Comparison of ENCODE assay signal across 8 mouse cellular contexts in the genomic region with DNA sequence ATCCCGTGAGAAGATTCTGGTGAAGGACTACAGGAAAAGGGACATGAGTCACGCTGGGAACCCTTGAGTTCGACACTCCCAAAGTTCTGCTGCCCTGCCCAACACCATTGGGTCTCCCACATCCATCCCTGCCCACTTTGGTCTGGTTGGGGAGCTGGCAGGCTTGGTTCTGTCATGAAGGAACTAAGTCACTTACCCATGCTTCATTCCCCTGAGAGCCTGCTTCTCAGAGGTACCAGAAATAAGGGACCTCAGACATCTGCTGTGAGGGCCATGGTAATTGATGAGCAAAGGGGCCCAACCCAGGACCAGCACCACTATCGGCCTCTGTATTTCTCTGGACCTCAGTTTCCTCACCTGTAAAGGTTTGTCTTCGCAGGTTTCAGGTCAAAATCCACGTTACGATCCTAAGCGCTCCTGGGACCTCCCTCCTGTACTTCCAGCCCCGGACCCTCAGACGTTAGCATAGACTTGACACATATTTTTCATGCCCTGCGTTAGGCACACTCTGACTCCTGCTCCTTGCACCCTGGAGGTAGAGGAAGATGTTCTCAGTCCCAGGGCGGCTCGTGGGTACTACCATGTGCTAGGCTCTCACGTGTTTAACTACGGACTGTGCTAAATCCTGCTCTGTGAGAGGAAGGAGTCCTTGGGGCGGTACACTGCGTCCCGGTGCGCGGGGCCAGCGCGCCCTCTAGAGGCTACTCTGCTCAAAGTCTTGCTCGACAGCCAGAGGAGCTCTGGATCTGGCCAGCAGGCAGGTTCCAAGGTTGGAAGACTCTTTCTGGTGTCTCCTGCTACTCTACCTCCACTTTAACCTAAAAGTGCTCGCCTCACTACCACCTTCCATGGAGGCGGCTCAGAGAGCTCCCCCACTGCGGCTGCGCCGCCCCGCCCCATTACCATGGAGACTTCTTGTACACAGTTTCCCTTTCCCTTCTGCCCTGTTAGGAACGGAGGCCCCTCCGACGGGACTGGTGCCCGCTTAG. TPM values are rescaled to one million over a fixed set of nuclear protein-coding genes. Genes with fewer than 3 reads are reported as not detected.
DNase-seq lines count a peak whose midpoint lies in the region; ATAC-seq and TF ChIP-seq lines count a peak whose summit lies in the region.

A gene (plus strand): TSS at position 91 of the 989 bp plus-strand sequence.

- DNase-seq in ES-CJ7 (ENCODE audit: low read depth, low spot score), result peak; percentile 91
- peak; percentile 90 for DNase-seq in forebrain, embryonic 14.5 days (ENCODE audit: low spot score)
- DNase-seq in heart, postnatal 14 days, result peak; percentile 87 to 92
- peak; percentile 73 for DNase-seq in large intestine, adult 2 months (ENCODE audit: low read depth, low spot score)
- peak; percentile 90 for DNase-seq in stomach, postnatal 0 days (ENCODE audit: low spot score)

- peak; percentile 89 for ATAC-seq in cerebellum, adult (ENCODE audit: insufficient number of reproducible peaks, low FRiP score, low TSS enrichment)
- ATAC-seq in forebrain, embryonic 14.5 days, result peak; percentile 94
- peak; percentile 89 for ATAC-seq in liver, embryonic 16.5 days (ENCODE audit: low read depth)
- peak; percentile 87 for ATAC-seq in neural tube, embryonic 12.5 days (ENCODE audit: low FRiP score, low read depth)
- ATAC-seq in stomach, postnatal 0 days (ENCODE audit: low FRiP score, low TSS enrichment), result peak; percentile 93

- H3K27ac ChIP-seq in forebrain, embryonic 14.5 days (ENCODE audit: low read depth, low read length), result no peak within 1 kb of the TSS
- peak within 1 kb of the TSS; percentile 65 for H3K27ac ChIP-seq in liver, embryonic 16.5 days (ENCODE audit: low read length)
- no peak within 1 kb of the TSS for H3K27ac ChIP-seq in neural tube, embryonic 12.5 days
- 0 out of 2 replicates have a peak within 1 kb of the TSS, but pooled peaks have one; percentile 13 for H3K27ac ChIP-seq in stomach, postnatal 0 days (replicated peaks)

- no peaks in the 10 kb centered on the region for H3K27me3 ChIP-seq in forebrain, embryonic 14.5 days (replicated peaks; ENCODE audit: control insufficient read depth, insufficient read depth, low read length)
- H3K27me3 ChIP-seq in liver, embryonic 16.5 days (ENCODE audit: control insufficient read depth, insufficient read depth, low read depth, low read length), result no peaks in the 10 kb centered on the region
- H3K27me3 ChIP-seq in neural tube, embryonic 12.5 days (replicated peaks), result no peaks in the 10 kb centered on the region
- H3K27me3 ChIP-seq in stomach, postnatal 0 days (ENCODE audit: control insufficient read depth, insufficient read depth, low read length), result no peaks in the 10 kb centered on the region

- TF ChIP-seq EP300 in stomach, postnatal 0 days (optimal IDR thresholded peaks at IDR 0.05), result no peak

- H3K4me2 ChIP-seq in forebrain, embryonic 14.5 days (ENCODE audit: low read length), result peak within 1 kb of the TSS; percentile 47
- H3K4me2 ChIP-seq in liver, embryonic 16.5 days (ENCODE audit: low read depth, low read length), result peak within 1 kb of the TSS; percentile 68
- H3K4me2 ChIP-seq in neural tube, embryonic 12.5 days (replicated peaks), result peak within 1 kb of the TSS; percentile 53
- peak within 1 kb of the TSS; percentile 65 for H3K4me2 ChIP-seq in stomach, postnatal 0 days (replicated peaks; ENCODE audit: low read depth)

- WGBS in forebrain, embryonic 14.5 days, result 16% methylated on average over 33 of the region's 33 CpGs
- WGBS in large intestine, adult 2 months, result 10% methylated on average over 33 of the region's 33 CpGs
- WGBS in liver, embryonic 16.5 days (ENCODE audit: insufficient replicate concordance), result 10% methylated on average over 33 of the region's 33 CpGs
- WGBS in neural tube, embryonic 12.5 days, result 18% methylated on average over 33 of the region's 33 CpGs
- 12% methylated on average over 33 of the region's 33 CpGs for WGBS in stomach, postnatal 0 days

- H3K4me1 ChIP-seq in forebrain, embryonic 14.5 days (ENCODE audit: control insufficient read depth, insufficient read depth, low read length), result 0 out of 2 replicates have a peak, but pooled peaks cover 3% of the 10 kb centered on the region
- peaks cover 15% of the 10 kb centered on the region for H3K4me1 ChIP-seq in liver, embryonic 16.5 days (ENCODE audit: control insufficient read depth, low read depth, low read length)
- peaks cover 7% of the 10 kb centered on the region for H3K4me1 ChIP-seq in neural tube, embryonic 12.5 days
- H3K4me1 ChIP-seq in stomach, postnatal 0 days (replicated peaks; ENCODE audit: control insufficient read depth, insufficient read depth), result no peaks in the 10 kb centered on the region; the same call in 1 of the 2 replicates

- peak within 1 kb of the TSS; percentile 45 for H3K9ac ChIP-seq in forebrain, embryonic 14.5 days (ENCODE audit: low read length)
- H3K9ac ChIP-seq in liver, embryonic 16.5 days (ENCODE audit: low read depth, low read length), result peak within 1 kb of the TSS; percentile 52
- H3K9ac ChIP-seq in neural tube, embryonic 12.5 days, result peak within 1 kb of the TSS; percentile 36
- peak within 1 kb of the TSS; percentile 59 for H3K9ac ChIP-seq in stomach, postnatal 0 days (ENCODE audit: low read length)

- peak within 1 kb of the TSS; percentile 15 for H3K4me3 ChIP-seq in forebrain, embryonic 14.5 days (ENCODE audit: low read depth, low read length)
- peak within 1 kb of the TSS; percentile 58 for H3K4me3 ChIP-seq in liver, embryonic 16.5 days (ENCODE audit: low read depth, low read length)
- peak within 1 kb of the TSS; percentile 31 for H3K4me3 ChIP-seq in neural tube, embryonic 12.5 days
- H3K4me3 ChIP-seq in stomach, postnatal 0 days (ENCODE audit: low read depth, low read length), result peak within 1 kb of the TSS; percentile 43

- intact Hi-C loops in heart, postnatal 14 days (cut with DNase I), result loop anchor here (1.0 to 5.0 kb wide), 2 partner anchors 70 to 200 kb away; a partner anchor contains a TSS

- TF ChIP-seq CTCF in stomach, postnatal 0 days (IDR thresholded peaks at IDR 0.05; ENCODE audit: low read depth), result peak; percentile 98

- no peaks in the 10 kb centered on the region for H3K9me3 ChIP-seq in forebrain, embryonic 14.5 days (replicated peaks; ENCODE audit: control insufficient read depth, low read length)
- no peaks in the 10 kb centered on the region for H3K9me3 ChIP-seq in liver, embryonic 16.5 days (replicated peaks; ENCODE audit: control insufficient read depth, low read length)
- no peaks in the 10 kb centered on the region for H3K9me3 ChIP-seq in neural tube, embryonic 12.5 days
- H3K9me3 ChIP-seq in stomach, postnatal 0 days (ENCODE audit: control insufficient read depth, low read length), result no peaks in the 10 kb centered on the region

- peaks cover 34% of the 10 kb centered on the region for H3K36me3 ChIP-seq in forebrain, embryonic 14.5 days (ENCODE audit: control insufficient read depth, insufficient read depth, low read length)
- H3K36me3 ChIP-seq in liver, embryonic 16.5 days (ENCODE audit: control insufficient read depth, insufficient read depth), result peaks cover 20% of the 10 kb centered on the region
- peaks cover 30% of the 10 kb centered on the region for H3K36me3 ChIP-seq in neural tube, embryonic 12.5 days
- H3K36me3 ChIP-seq in stomach, postnatal 0 days (ENCODE audit: control insufficient read depth, insufficient read depth, low read length), result peaks cover 7% of the 10 kb centered on the region; the same call in 1 of the 2 replicates

RNA-seq across cellular contexts. Expression of the gene that starts here (rescaled TPM):
- 1.4 and 1.8 TPM in 2 replicates for polyA plus RNA-seq in forebrain, embryonic 14.5 days (2014; fragmentation: Nextera tagmentation; extraction: Ambion mirVana)
- under 1 TPM; 0.19 to 0.34 TPM for total RNA-seq in heart, postnatal 14 days (2021)
- polyA plus RNA-seq in large intestine, adult 2 months (2012; rRNA removed), result 0.47 and 0.55 TPM in 2 replicates
- 0.70 and 0.85 TPM in 2 replicates for polyA plus RNA-seq in liver, embryonic 16.5 days (2015; fragmentation: Nextera tagmentation; extraction: Ambion mirVana)
- polyA plus RNA-seq in neural tube, embryonic 12.5 days (2016; fragmentation: Nextera tagmentation; extraction: Ambion mirVana), result 1.6 and 2.0 TPM in 2 replicates
- polyA plus RNA-seq in stomach, postnatal 0 days (2015; fragmentation: Nextera tagmentation; extraction: Ambion mirVana), result 0.81 and 1.1 TPM in 2 replicates

Comparison
In these comparisons a context has a peak if more than half of its experiments do, and no peak if none do; other contexts are left out.
1. Peak in DNase-seq in heart, postnatal 14 days; RNA of the gene not detected or under 1 TPM.
2. Peak in DNase-seq in large intestine, adult 2 months; RNA of the gene not detected or under 1 TPM.
3. Peak in ATAC-seq, H3K4me3 ChIP-seq, H3K27ac ChIP-seq, H3K9ac ChIP-seq and H3K4me2 ChIP-seq in liver, embryonic 16.5 days; RNA of the gene not detected or under 1 TPM.